Mouse (Mus musculus): ENCODE data around the gene Pald1. TPM values are rescaled to one million over a fixed set of nuclear protein-coding genes. Genes with fewer than 3 reads are reported as not detected.
A peak's percentile ranks its signal among the peaks of the same experiment; 100 is the strongest.

Pald1 gene
- polyA plus RNA-seq, 1 experiment: 0.06 TPM

- H3K9me3 ChIP-seq (ENCODE audit: control insufficient read depth, low read length): peaks cover 2% of the 10 kb centered on the region; the same call in 1 of the 2 replicates
- no peaks in the 10 kb centered on the region; the same call in 1 of the 2 replicates for H3K36me3 ChIP-seq (ENCODE audit: control insufficient read depth)
- TF ChIP-seq GATA1 (IDR thresholded peaks at IDR 0.05; ENCODE audit: low read length) (peak; percentile 78), TAL1 (IDR thresholded peaks at IDR 0.05; ENCODE audit: low read length) (peak; percentile 64)
- H3K27me3 ChIP-seq (ENCODE audit: control insufficient read depth): peaks cover 23% of the 10 kb centered on the region
- peaks cover 68% of the 10 kb centered on the region for H3K4me1 ChIP-seq (ENCODE audit: control insufficient read depth)
- H3K4me3 ChIP-seq (replicated peaks): peak overlapping the region; percentile 58
These were observed 29.7 kb upstream of the Pald1 start for GRCm38 (mm10) chr10:61412910-61413625.

GRCm38 (mm10) chr10:61410193-61410592, 26.9 kb upstream of the Pald1 start:
- Histone ChIP-seq H3K36me3 (ENCODE audit: control insufficient read depth) (no peaks in the 10 kb centered on the region; the same call in 1 of the 2 replicates), H3K4me3 (replicated peaks) (no peak overlapping the region), H3K4me1 (ENCODE audit: control insufficient read depth) (peaks cover 56% of the 10 kb centered on the region), H3K9me3 (ENCODE audit: control insufficient read depth, low read length) (no peaks in the 10 kb centered on the region), H3K27me3 (ENCODE audit: control insufficient read depth) (peaks cover 28% of the 10 kb centered on the region)
- no peak for TF ChIP-seq TAL1 (IDR thresholded peaks at IDR 0.05; ENCODE audit: low read length)

GRCm38 (mm10) chr10:61409776-61410175, 26.4 kb upstream of the Pald1 start:
- H3K9me3 ChIP-seq (ENCODE audit: control insufficient read depth, low read length): no peaks in the 10 kb centered on the region
- TF ChIP-seq GATA1 (IDR thresholded peaks at IDR 0.05; ENCODE audit: low read length): no peak
- TF ChIP-seq TAL1 (IDR thresholded peaks at IDR 0.05; ENCODE audit: low read length): no peak
- H3K4me3 ChIP-seq (replicated peaks): no peak overlapping the region
- peaks cover 52% of the 10 kb centered on the region for H3K4me1 ChIP-seq (ENCODE audit: control insufficient read depth)
- H3K27me3 ChIP-seq (ENCODE audit: control insufficient read depth): peaks cover 28% of the 10 kb centered on the region
- H3K36me3 ChIP-seq (ENCODE audit: control insufficient read depth): no peaks in the 10 kb centered on the region; the same call in 1 of the 2 replicates

- H3K27me3 ChIP-seq (ENCODE audit: control insufficient read depth): peaks cover 28% of the 10 kb centered on the region
- TF ChIP-seq GATA1 (IDR thresholded peaks at IDR 0.05; ENCODE audit: low read length): no peak
- no peak for TF ChIP-seq TAL1 (IDR thresholded peaks at IDR 0.05; ENCODE audit: low read length)
- H3K9me3 ChIP-seq (ENCODE audit: control insufficient read depth, low read length): peaks cover 2% of the 10 kb centered on the region; the same call in 1 of the 2 replicates
- H3K4me1 ChIP-seq (ENCODE audit: control insufficient read depth): peaks cover 20% of the 10 kb centered on the region
- no peak overlapping the region for H3K4me3 ChIP-seq (replicated peaks)
- no peaks in the 10 kb centered on the region for H3K36me3 ChIP-seq (ENCODE audit: control insufficient read depth)
These were observed 22.6 kb upstream of the Pald1 start for GRCm38 (mm10) chr10:61405958-61406357.

GRCm38 (mm10) chr10:61402911-61403310, 19.6 kb upstream of the Pald1 start:
- TF ChIP-seq GATA1 (IDR thresholded peaks at IDR 0.05; ENCODE audit: low read length): no peak
- TF ChIP-seq TAL1 (IDR thresholded peaks at IDR 0.05; ENCODE audit: low read length): no peak
- Histone ChIP-seq H3K4me1 (ENCODE audit: control insufficient read depth) (peaks cover 8% of the 10 kb centered on the region), H3K36me3 (ENCODE audit: control insufficient read depth) (no peaks in the 10 kb centered on the region), H3K4me3 (replicated peaks) (no peak overlapping the region), H3K9me3 (ENCODE audit: control insufficient read depth, low read length) (peaks cover 3% of the 10 kb centered on the region; the same call in 1 of the 2 replicates), H3K27me3 (ENCODE audit: control insufficient read depth) (peaks cover 23% of the 10 kb centered on the region)

- Histone ChIP-seq H3K4me3 (replicated peaks) (no peak overlapping the region), H3K27me3 (ENCODE audit: control insufficient read depth) (peaks cover 21% of the 10 kb centered on the region), H3K4me1 (ENCODE audit: control insufficient read depth) (peaks cover 8% of the 10 kb centered on the region), H3K36me3 (ENCODE audit: control insufficient read depth) (no peaks in the 10 kb centered on the region), H3K9me3 (ENCODE audit: control insufficient read depth, low read length) (peaks cover 3% of the 10 kb centered on the region; the same call in 1 of the 2 replicates)
- TF ChIP-seq TAL1 (IDR thresholded peaks at IDR 0.05; ENCODE audit: low read length) (no peak), GATA1 (IDR thresholded peaks at IDR 0.05; ENCODE audit: low read length) (no peak)
These were observed 19.1 kb upstream of the Pald1 start for GRCm38 (mm10) chr10:61402480-61402879.

GRCm38 (mm10) chr10:61400407-61400806, 17.1 kb upstream of the Pald1 start:
- Histone ChIP-seq H3K36me3 (ENCODE audit: control insufficient read depth) (no peaks in the 10 kb centered on the region), H3K4me3 (replicated peaks) (no peak overlapping the region), H3K4me1 (ENCODE audit: control insufficient read depth) (peaks cover 5% of the 10 kb centered on the region), H3K27me3 (ENCODE audit: control insufficient read depth) (peaks cover 2% of the 10 kb centered on the region), H3K9me3 (ENCODE audit: control insufficient read depth, low read length) (peaks cover 3% of the 10 kb centered on the region; the same call in 1 of the 2 replicates)
- TF ChIP-seq TAL1 (IDR thresholded peaks at IDR 0.05; ENCODE audit: low read length): no peak
- TF ChIP-seq GATA1 (IDR thresholded peaks at IDR 0.05; ENCODE audit: low read length): no peak

- Histone ChIP-seq H3K27me3 (ENCODE audit: control insufficient read depth) (peaks cover 4% of the 10 kb centered on the region), H3K36me3 (ENCODE audit: control insufficient read depth) (no peaks in the 10 kb centered on the region), H3K4me1 (ENCODE audit: control insufficient read depth) (peaks cover 5% of the 10 kb centered on the region), H3K9me3 (ENCODE audit: control insufficient read depth, low read length) (peaks cover 3% of the 10 kb centered on the region; the same call in 1 of the 2 replicates), H3K4me3 (replicated peaks) (no peak overlapping the region)
- TF ChIP-seq GATA1 (IDR thresholded peaks at IDR 0.05; ENCODE audit: low read length): no peak
- TF ChIP-seq TAL1 (IDR thresholded peaks at IDR 0.05; ENCODE audit: low read length): no peak
These were observed 15.9 kb upstream of the Pald1 start for GRCm38 (mm10) chr10:61399156-61399734.

- peaks cover 9% of the 10 kb centered on the region for H3K27me3 ChIP-seq (ENCODE audit: control insufficient read depth)
- TF ChIP-seq GATA1 (IDR thresholded peaks at IDR 0.05; ENCODE audit: low read length) (no peak), TAL1 (IDR thresholded peaks at IDR 0.05; ENCODE audit: low read length) (no peak)
- H3K4me3 ChIP-seq (replicated peaks): no peak overlapping the region
- H3K9me3 ChIP-seq (ENCODE audit: control insufficient read depth, low read length): peaks cover 3% of the 10 kb centered on the region; the same call in 1 of the 2 replicates
- H3K36me3 ChIP-seq (ENCODE audit: control insufficient read depth): no peaks in the 10 kb centered on the region
- peaks cover 5% of the 10 kb centered on the region for H3K4me1 ChIP-seq (ENCODE audit: control insufficient read depth)
These were observed 14.8 kb upstream of the Pald1 start for GRCm38 (mm10) chr10:61398125-61398524.
